Mouse (Mus musculus) neural tube, embryonic 13.5 days (tissue): ENCODE measurements at regions not wholly inside any gene's neighbourhood (a gene's known extent, or its start where the extent isn't known, plus 50 kb on each side); places are given as distances from the start of the nearest gene placed in this dataset.

Source experiments
- ATAC-seq: fragments of 200-750 bp; cut with Nextera tagmentation; 2 replicates; pipeline ENCODE4 v1.8.0; 2017; ENCODE audit warnings: low read depth, mild to moderate bottlenecking, moderate TSS enrichment, moderate library complexity
- H3K27ac ChIP-seq: fragments of 300-500 bp; sonication (generic); replicated peaks from 2 replicates; pipeline ENCODE4 v1.5.1; 2015; ENCODE audit warnings: moderate library complexity, mild to moderate bottlenecking, inconsistent platforms
- H3K27me3 ChIP-seq: fragments of 300-500 bp; sonication (generic); 2 replicates; pipeline ENCODE4 v1.6.1; 2015; ENCODE audit warnings: mild to moderate bottlenecking, inconsistent platforms
- H3K36me3 ChIP-seq: fragments of 300-500 bp; sonication (generic); 2 replicates; pipeline ENCODE4 v1.6.1; 2015; ENCODE audit warnings: mild to moderate bottlenecking, inconsistent platforms
- H3K4me1 ChIP-seq: fragments of 300-500 bp; sonication (generic); replicated peaks from 2 replicates; pipeline ENCODE4 v1.6.1; 2015; ENCODE audit warnings: inconsistent platforms
- H3K4me2 ChIP-seq: fragments of 300-500 bp; sonication (generic); 2 replicates; pipeline ENCODE4 v1.6.1; 2015; ENCODE audit warnings: inconsistent platforms, mild to moderate bottlenecking, moderate library complexity
- H3K4me3 ChIP-seq: fragments of 300-500 bp; sonication (generic); 2 replicates; pipeline ENCODE4 v1.5.1; 2015; ENCODE audit warnings: mild to moderate bottlenecking, inconsistent platforms
- H3K9ac ChIP-seq: fragments of 300-500 bp; sonication (generic); 2 replicates; pipeline ENCODE4 v1.6.1; 2015; ENCODE audit warnings: moderate library complexity, mild to moderate bottlenecking, inconsistent platforms
- H3K9me3 ChIP-seq: fragments of 300-500 bp; sonication (generic); 2 replicates; pipeline ENCODE4 v1.6.1; 2016; ENCODE audit warnings: inconsistent platforms
- WGBS: fragments of 180-500 bp; shearing (Covaris S2); methylation state at CpG from one replicate; pipeline ENCODE4 v1.1.7; 2015; 5-methylcytosine and 5-hydroxymethylcytosine counted together

GRCm38 (mm10) chr2:173843671-173844070 lies 106.4 kb downstream of the Vapb start:
- Histone ChIP-seq H3K4me3 (no peak overlapping the region), H3K36me3 (no peaks in the 10 kb centered on the region), H3K9ac (no peak overlapping the region), H3K4me1 (peaks cover 12% of the 10 kb centered on the region), H3K4me2 (no peak overlapping the region), H3K9me3 (no peaks in the 10 kb centered on the region), H3K27me3 (no peaks in the 10 kb centered on the region), H3K27ac (0 out of 2 replicates have a peak overlapping the region, but pooled peaks have one; percentile 54)
- 94% methylated on average over 2 of the region's 2 CpGs for WGBS
- no peak for ATAC-seq

GRCm38 (mm10) chr2:173844524-173844923 lies 107.2 kb downstream of the Vapb start:
- H3K36me3 ChIP-seq = no peaks in the 10 kb centered on the region
- no peaks in the 10 kb centered on the region for H3K9me3 ChIP-seq
- H3K27me3 ChIP-seq = no peaks in the 10 kb centered on the region
- 65% methylated on average over 3 of the region's 3 CpGs for WGBS
- ATAC-seq = no peak
- no peak overlapping the region for H3K4me3 ChIP-seq
- H3K4me2 ChIP-seq = no peak overlapping the region
- peak overlapping the region; percentile 54; the same call in 1 of the 2 replicates for H3K27ac ChIP-seq
- H3K4me1 ChIP-seq = peaks cover 12% of the 10 kb centered on the region
- H3K9ac ChIP-seq = no peak overlapping the region

- Histone ChIP-seq H3K36me3 (no peaks in the 10 kb centered on the region), H3K9ac (no peak overlapping the region), H3K4me1 (peaks cover 12% of the 10 kb centered on the region), H3K27me3 (no peaks in the 10 kb centered on the region), H3K4me2 (no peak overlapping the region), H3K27ac (0 out of 2 replicates have a peak overlapping the region, but pooled peaks have one; percentile 54), H3K4me3 (no peak overlapping the region), H3K9me3 (no peaks in the 10 kb centered on the region)
- no peak for ATAC-seq
- 79% methylated on average over 14 of the region's 14 CpGs for WGBS
These were observed 108.1 kb downstream of the Vapb start for GRCm38 (mm10) chr2:173845155-173846029.

- no peaks in the 10 kb centered on the region for H3K9me3 ChIP-seq
- H3K4me3 ChIP-seq = no peak overlapping the region
- H3K27me3 ChIP-seq = no peaks in the 10 kb centered on the region
- no peak overlapping the region for H3K27ac ChIP-seq
- H3K9ac ChIP-seq = no peak overlapping the region
- no peak overlapping the region for H3K4me2 ChIP-seq
- no peak for ATAC-seq
- peaks cover 10% of the 10 kb centered on the region; the same call in 1 of the 2 replicates for H3K4me1 ChIP-seq
- 69% methylated on average over 4 of the region's 4 CpGs for WGBS
- no peaks in the 10 kb centered on the region for H3K36me3 ChIP-seq
These were observed 113.7 kb downstream of the Vapb start for GRCm38 (mm10) chr2:173851054-173851453.

- Histone ChIP-seq H3K27ac (no peak overlapping the region; the same call in 1 of the 2 replicates), H3K4me2 (no peak overlapping the region), H3K36me3 (no peaks in the 10 kb centered on the region), H3K4me3 (no peak overlapping the region), H3K27me3 (no peaks in the 10 kb centered on the region), H3K9ac (no peak overlapping the region), H3K9me3 (no peaks in the 10 kb centered on the region), H3K4me1 (peaks cover 10% of the 10 kb centered on the region; the same call in 1 of the 2 replicates)
- ATAC-seq = no peak
- 80% methylated on average over 13 of the region's 13 CpGs for WGBS
These were observed 116.9 kb downstream of the Vapb start for GRCm38 (mm10) chr2:173854172-173854723.

- 56% methylated on average over 7 of the region's 7 CpGs for WGBS
- Histone ChIP-seq H3K4me2 (no peak overlapping the region), H3K4me3 (no peak overlapping the region), H3K36me3 (no peaks in the 10 kb centered on the region), H3K27me3 (no peaks in the 10 kb centered on the region), H3K9me3 (no peaks in the 10 kb centered on the region), H3K4me1 (peaks cover 10% of the 10 kb centered on the region; the same call in 1 of the 2 replicates), H3K27ac (no peak overlapping the region), H3K9ac (no peak overlapping the region)
- no peak for ATAC-seq
These were observed 117.5 kb downstream of the Vapb start for GRCm38 (mm10) chr2:173854846-173855245.

GRCm38 (mm10) chr2:173855296-173855695 lies 118.0 kb downstream of the Vapb start:
- no peaks in the 10 kb centered on the region for H3K27me3 ChIP-seq
- no peak overlapping the region for H3K27ac ChIP-seq
- no peak for ATAC-seq
- H3K4me2 ChIP-seq = no peak overlapping the region
- no peaks in the 10 kb centered on the region for H3K9me3 ChIP-seq
- H3K4me3 ChIP-seq = no peak overlapping the region
- WGBS = 66% methylated on average over 4 of the region's 4 CpGs
- no peaks in the 10 kb centered on the region for H3K36me3 ChIP-seq
- peaks cover 10% of the 10 kb centered on the region; the same call in 1 of the 2 replicates for H3K4me1 ChIP-seq
- no peak overlapping the region for H3K9ac ChIP-seq

GRCm38 (mm10) chr2:173857006-173857405 lies 119.7 kb downstream of the Vapb start:
- Histone ChIP-seq H3K27ac (no peak overlapping the region), H3K4me3 (no peak overlapping the region), H3K27me3 (no peaks in the 10 kb centered on the region), H3K9ac (no peak overlapping the region), H3K4me1 (peaks cover 10% of the 10 kb centered on the region; the same call in 1 of the 2 replicates), H3K4me2 (no peak overlapping the region), H3K36me3 (no peaks in the 10 kb centered on the region), H3K9me3 (no peaks in the 10 kb centered on the region)
- ATAC-seq = no peak
- WGBS = 90% methylated on average over 6 of the region's 6 CpGs

GRCm38 (mm10) chr2:173873048-173873447 lies 135.7 kb downstream of the Vapb start:
- Histone ChIP-seq H3K4me3 (no peak overlapping the region), H3K9me3 (no peaks in the 10 kb centered on the region), H3K27me3 (no peaks in the 10 kb centered on the region), H3K4me2 (no peak overlapping the region), H3K36me3 (no peaks in the 10 kb centered on the region), H3K9ac (no peak overlapping the region), H3K27ac (no peak overlapping the region), H3K4me1 (no peaks in the 10 kb centered on the region)
- 97% methylated on average over 3 of the region's 3 CpGs for WGBS
- no peak for ATAC-seq
